Mouse (Mus musculus) heart, postnatal 10 days (tissue): Measurements from ENCODE around the gene Ncaph2. TPM values are rescaled to one million over a fixed set of nuclear protein-coding genes. Genes with fewer than 3 reads are reported as not detected.

Source experiments
- DNase-seq, 2 experiments: peaks; one replicate each; pipeline ENCODE4 v3.0.0; 2021
- intact Hi-C: fragments of 180-260 bp; cut with DNase I; formaldehyde crosslinking; loops from one replicate; pipeline ENCODE4 v1.15.1; 2025
- total RNA-seq, 2 experiments: library from RNA; stranded (reverse); gene quantifications; 2 replicates each; pipeline ENCODE4 v1.2.3; 2021

Ncaph2 gene
- 10 to 100 TPM; 79.2 to 80.9 TPM for total RNA-seq

DNA sequence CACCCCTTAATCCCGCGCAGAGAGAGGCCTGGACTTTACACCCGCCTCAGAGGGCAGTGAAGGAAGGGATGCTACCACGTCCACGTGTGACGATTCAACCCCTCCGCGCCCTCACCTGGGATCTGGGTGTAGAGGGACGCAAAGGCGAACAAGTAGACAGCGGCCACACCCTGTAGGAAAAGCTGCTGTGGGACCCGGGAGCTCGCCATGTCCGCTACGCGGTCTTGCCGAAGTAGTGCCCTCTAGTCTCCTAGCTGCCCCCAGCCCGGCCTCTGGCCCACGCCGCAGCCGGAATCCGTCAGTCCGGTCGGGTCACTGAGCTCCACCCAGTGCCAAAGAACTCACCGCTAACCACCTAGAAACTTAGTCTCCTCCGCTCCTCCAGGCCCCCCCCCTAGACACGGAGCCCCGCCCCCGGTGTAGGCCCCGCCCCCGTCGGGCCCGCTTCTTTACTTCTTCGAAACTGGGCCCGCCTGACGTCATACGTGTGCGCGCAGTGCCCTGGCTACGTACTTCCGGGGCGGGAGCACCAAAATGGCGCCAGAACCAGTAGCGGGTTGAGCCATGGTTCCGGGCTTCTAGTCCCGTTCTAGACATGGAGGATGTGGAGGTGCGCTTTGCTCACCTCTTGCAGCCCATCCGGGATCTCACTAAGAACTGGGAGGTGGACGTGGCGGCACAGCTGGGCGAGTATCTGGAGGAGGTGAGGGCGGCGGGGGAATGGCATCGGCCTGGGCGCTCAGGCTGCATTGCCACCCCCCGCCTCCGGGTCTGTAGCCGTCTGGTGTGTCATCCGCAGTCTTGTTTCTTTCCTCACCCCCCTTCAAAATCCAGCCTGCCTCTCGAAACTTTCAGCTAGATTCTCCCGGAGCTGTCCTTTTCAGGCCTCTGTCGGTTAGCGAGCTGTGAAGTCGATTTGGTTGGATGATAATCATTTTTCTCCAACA is at the start of gene Ncaph2, which contains the start of gene Lmf2:
TSS of gene Ncaph2 (plus strand) at position 479 of the 947 bp plus-strand sequence.
TSS of gene Lmf2 (minus strand) at position 419 of the 947 bp plus-strand sequence.
- intact Hi-C loops, result loop anchor here (2.0 kb wide), 1 partner anchor 17 kb away; the partner anchor contains the start of gene Sco2
- DNase-seq, result peak; percentile 96 to 99

DNA sequence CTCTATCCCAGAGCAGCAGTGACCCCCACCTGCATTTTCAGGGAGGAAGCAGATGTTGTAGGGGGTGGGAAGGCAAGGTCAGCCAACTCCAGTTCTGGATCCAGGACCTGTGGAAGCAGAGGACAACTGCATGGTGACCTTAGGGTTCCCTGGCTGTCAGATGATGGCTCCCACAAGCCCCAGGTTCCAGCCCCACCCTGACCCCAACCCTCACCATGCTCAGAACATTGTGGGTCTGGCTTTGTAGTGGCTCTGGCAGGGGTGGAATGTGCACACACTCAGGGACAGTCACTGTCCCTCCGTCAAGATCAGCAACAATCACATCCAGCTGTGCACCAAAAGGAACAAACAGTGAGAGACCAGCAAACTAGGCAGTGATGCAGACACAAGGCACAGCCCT is 49.6 kb upstream of the Ncaph2 start:
- intact Hi-C loops, result no loop called here
- no peak for DNase-seq

DNA sequence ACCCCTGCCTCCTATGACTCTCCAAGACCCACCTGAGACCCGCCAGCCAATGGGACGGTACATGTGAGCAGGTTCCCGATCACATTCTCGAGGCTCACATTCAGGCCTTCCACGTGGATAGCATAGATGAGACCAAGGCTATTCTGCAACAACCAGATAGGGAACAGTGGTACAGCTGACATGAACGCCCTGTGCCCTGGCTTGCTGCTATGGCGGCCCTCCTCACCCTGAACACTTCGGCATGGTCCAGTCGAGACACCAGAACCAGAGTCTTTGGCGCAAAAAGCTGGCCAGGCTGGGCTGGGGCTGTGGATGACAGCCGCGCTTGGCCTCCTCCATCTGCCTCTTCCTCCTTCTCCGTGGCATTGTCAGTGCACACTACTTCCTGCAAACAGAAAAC is 48.1 kb upstream of the Ncaph2 start:
- intact Hi-C loops, result no loop called here
- no peak for DNase-seq

DNA sequence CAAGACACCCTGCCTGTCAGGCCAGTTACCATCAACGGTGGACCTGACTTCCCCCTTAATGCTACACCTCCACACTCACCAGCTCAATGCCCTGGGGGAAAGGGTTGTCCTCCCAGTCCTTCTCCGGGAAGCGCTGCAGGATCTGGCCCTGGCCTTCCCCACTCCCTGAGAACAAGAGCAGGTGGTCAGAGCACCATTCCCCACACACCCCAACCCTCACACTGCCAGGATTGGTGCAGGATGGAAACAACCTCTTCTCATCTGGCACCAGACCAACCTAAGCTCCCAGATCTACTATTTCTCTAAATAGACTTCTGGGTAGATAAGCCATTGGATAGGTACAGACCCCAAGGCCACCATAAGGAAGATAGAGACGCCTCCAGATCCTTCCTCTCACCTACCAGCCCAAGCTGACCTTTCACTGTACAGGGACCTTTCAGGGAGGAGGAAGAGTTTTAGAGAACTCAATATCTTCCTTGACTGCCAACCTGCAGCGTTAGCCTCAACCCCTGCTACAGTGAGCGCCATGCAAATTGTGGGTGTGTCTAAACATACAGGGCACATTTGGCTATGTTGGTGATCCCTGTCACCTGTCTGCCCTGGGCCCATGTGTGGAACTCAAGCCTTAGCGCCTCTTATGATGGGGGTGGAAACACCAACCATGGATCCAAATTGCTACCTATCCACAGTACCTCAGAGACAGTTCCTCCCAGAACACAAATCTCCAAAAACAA is 46.9 kb upstream of the Ncaph2 start:
- intact Hi-C loops, result no loop called here

DNA sequence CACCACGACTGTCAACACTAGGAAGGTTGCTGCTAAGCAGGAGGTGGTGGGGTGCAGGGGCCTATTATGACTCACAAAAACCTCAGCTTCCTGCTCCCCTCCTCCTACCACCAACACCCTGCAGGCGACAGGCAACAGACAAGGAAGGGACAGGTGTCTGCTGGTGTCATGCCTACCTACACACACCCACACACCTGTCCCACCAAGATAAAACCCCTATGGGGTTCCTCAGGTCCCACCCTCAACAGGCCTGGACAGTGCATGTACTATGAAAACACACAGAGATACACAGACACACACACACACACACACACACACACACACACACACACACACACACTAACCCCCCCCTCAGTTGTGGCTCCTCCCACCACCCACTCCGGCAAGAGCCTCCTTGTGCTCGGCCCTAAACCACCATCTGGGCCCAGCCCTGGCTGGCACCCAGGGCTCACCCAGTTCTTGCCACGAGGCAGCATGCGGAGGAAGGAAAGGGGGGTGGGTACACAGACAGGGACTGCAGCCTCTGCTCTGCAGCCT is 45.5 kb upstream of the Ncaph2 start:
- no peak for DNase-seq
- intact Hi-C loops, result loop anchor here (10.0 kb wide), 1 partner anchor 495 kb away; the partner anchor contains the start of genes Alg12 and Creld2

More for the DNA sequence above, 46.9 kb upstream of the Ncaph2 start:
- DNase-seq, result no peak

DNA sequence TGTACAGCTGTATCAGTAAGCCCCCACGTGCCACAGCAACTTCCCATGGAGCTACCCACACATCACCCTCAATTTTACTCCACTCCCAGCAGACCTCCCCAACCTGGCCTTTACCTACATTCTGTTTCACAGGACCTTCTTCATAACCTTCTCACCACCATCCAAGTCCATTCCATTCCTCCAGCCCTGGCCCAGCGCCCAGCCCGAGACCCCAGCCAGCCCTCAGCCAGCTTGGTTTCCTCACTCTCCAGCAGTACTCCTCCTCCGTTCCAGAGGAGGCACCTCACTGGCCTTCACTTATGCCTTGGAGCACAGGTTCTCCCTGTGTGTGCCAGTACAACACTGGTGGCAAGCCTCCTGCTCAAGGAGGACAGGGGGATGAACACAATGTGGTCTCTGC is 42.2 kb upstream of the Ncaph2 start:
- no peak for DNase-seq
- intact Hi-C loops, result loop anchor here (10.0 kb wide), 1 partner anchor 499 kb away; the partner anchor contains the start of genes Alg12 and Creld2

DNA sequence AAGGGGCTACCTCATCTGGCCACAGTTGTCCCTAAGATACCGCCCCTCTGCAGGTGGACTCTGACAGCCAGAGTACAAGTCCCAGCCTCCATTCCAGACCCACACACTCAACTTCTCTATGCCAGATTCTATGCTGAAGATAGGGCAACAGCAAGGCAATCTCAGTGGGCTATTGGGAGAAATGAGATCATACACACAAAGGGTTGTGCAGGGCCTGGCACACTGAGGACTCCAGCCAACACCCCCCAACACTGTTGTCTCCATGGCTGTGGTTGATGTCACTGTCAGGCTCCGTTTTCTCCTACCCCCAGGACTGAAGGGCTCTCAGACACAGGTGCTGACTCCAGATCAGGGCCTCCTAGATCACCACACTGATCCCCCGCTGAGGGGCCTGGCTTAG is 41.4 kb upstream of the Ncaph2 start:
- DNase-seq, result no peak
- intact Hi-C loops, result loop anchor here (10.0 kb wide), 1 partner anchor 499 kb away; the partner anchor contains the start of genes Alg12 and Creld2

DNA sequence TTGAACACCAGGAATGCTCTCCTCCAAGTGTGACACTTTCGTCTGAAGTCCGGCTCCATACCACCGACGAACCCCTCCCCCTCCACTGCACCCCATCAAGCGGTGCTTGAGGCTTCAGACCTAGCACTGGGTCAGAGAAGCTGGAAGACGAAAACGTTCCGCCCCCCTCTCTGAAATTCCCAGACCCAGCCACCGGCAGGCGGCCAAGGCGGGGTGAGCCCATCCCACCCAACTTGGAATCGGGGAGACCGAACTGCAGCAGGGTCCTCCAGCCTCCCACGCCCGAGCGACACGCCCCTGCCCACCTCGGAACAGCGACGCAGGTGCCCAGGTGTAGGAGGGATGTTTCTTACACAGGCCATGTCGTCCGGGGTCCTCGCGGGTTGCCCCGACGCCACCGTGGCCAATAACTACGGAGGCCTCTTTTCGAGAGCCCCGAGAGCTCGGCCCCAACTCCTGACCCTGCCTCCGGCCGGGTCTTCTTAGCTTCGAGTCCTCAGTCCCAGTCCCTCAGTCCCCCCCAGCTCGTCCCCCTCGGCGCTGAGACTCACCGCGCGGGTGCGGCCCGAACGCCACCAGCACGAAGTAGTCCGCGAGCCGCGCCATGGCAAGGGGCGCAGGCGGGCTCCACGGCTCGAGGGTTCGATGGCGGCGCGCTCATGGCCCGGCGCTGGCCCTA is 40.9 kb upstream of the Ncaph2 start:
- DNase-seq, result peak; percentile 39 to 53
- intact Hi-C loops, result loop anchor here (10.0 kb wide), 1 partner anchor 500 kb away; the partner anchor contains the start of genes Alg12 and Creld2

DNA sequence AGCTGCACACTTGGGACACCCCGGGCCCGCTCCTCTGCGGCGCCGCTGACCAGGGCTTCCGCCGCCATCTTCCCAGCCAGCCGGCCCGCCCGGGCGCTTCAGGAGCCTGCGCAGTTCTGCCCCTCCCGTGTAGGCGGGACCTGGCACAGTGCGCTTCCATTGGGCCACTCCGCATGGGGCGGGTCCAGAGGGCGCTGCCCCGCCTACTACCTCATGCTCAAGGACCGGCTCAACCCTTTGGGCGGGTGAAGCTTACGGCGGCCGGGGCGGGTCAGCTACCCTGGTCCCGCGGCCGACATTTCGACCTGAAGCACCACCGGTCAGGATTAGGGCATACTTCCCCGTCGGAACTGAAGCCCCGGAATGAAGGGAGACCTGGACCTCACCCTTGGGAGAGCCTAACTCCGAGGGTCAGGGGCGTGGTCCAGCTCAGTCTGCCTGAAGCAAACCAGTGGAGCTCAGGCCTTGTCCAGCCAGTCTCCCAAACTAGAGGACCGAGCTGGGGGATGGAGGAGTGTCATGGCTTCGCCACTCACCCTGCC is 40.3 kb upstream of the Ncaph2 start, which contains the start of gene Sbf1:
TSS of gene Sbf1 (minus strand) at position 122 of the 542 bp plus-strand sequence.
- intact Hi-C loops, result loop anchor here (10.0 kb wide), 1 partner anchor 500 kb away; the partner anchor contains the start of genes Alg12 and Creld2
- DNase-seq, result peak; percentile 99

DNA sequence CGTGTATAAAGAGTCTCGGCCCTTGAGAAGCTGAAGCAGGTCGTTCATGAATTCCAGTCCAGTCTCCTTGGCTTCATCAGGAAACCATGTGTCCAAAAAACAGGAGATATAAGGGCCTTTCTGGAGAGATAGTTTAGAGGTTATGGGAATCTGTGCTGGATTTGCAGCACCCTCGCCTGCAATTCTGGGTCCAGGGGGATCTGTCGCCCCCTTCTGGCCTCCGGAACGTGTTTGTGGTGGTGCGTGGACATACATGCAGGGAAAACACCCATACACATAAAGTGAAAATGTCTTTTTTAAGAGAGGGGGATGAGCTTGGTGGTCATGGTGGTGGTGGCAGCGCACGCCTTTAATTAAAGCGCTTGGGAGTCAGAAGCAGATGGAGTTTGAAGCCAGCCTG is 39.4 kb upstream of the Ncaph2 start:
- intact Hi-C loops, result loop anchor here (2.0 to 10.0 kb wide), 2 partner anchors 35 to 501 kb away; partner anchors contain the start of genes Alg12 and Creld2

DNA sequence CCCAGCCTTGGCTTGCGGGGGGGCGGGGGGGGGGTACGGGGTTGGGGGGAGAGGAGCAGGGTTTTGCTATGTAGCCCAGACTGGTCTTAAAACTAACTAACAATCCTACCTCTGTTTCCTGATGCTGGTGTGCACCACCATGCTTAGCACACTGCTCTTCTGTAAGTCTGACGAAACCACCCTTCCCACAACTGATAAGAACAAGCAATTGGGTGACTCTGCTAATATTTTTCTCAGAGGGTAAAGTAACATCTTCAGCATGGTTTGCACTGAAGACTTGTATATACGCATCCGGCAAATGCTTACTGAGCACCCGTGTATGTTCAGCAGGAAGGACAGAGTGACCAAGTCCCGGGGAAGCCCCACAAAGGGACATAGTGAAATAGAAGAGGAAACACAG is 34.3 kb upstream of the Ncaph2 start:
- intact Hi-C loops, result no loop called here
- no peak for DNase-seq

More for the DNA sequence above, 39.4 kb upstream of the Ncaph2 start:
- no peak for DNase-seq

DNA sequence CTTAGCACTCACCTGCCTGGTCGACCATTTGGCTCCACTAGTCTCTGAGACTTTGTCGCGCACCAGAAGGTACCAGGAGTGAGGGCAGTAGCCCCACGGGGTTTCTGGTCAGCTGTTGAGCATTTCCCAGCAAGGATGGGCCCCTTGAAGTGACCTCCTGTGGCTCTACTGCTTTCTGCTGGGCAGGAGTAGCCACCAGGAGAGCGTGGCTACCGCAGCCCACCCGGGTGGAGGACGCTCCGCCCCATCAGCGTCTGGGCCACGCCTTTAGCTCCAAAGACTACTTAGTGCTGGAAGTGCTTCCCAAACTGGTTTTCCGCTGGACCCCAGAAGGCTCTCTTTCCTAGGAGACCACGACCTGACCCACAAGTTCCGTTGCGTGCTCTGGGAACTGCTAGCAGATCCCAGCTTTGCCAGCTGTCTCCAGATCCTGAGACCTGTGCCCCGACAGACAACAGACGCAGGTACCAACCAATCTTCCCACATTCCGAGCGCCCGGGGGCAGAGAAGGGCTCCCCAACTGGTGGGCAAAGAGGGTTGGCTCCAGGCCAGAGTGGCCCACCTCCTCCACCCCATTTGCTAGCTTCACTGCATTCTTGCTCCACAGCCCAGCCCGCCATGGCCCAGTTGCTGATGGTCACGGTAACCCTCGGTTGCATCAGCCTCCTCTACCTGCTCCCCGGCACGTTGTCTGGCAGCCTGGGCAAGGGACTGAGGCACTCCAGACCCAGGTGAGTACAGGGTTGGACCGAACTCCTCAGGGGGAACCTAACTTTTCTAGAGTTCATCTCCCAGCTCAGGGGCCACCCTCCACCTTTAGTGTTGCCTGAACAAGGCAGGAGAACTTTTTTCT is 32.6 kb upstream of the Ncaph2 start, which contains the start of gene Adm2:
TSS of gene Adm2 (plus strand) at position 51 of the 853 bp plus-strand sequence.
- no peak for DNase-seq
- intact Hi-C loops, result no loop called here

DNA sequence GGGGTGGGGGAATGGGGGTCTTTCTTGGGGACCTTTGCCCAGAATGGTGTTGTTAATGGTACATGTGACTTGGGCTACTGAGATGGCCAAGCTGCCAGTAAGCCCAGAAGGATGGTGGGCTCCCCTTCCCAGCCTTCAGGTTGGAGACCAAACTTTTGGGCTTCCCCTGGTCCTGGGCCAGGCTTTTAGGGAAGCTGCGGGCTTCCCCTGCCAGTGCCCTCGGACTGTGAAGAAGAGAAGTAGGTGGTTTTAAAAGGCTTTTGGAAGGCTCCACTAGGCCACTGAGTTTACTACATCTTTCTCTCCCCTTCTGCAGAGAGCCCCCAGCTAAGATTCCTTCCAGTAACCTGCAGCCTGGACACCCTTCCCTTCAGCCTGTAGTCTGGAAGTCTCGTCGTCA is 31.9 kb upstream of the Ncaph2 start:
- DNase-seq, result no peak
- intact Hi-C loops, result no loop called here

DNA sequence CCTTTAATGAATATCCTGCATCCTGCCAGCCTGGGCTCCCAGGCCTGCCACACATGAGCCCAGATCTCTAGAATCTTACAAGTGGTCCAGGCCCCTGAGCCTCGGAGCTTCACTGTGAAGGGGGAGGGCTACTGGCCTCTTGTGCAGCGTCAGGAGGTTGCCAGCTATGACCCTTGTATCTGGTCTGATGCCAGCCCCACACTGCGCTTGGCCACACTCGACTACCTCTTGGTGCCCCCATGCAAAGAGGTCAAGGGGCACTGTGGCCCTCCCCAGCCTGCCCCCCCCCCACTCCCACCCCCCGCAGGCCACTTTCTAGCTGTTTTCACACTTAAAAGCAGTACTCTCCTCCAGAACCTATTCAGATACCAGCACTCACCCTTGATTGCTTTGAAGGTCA is 29.1 kb upstream of the Ncaph2 start:
- DNase-seq, result no peak
- intact Hi-C loops, result no loop called here

DNA sequence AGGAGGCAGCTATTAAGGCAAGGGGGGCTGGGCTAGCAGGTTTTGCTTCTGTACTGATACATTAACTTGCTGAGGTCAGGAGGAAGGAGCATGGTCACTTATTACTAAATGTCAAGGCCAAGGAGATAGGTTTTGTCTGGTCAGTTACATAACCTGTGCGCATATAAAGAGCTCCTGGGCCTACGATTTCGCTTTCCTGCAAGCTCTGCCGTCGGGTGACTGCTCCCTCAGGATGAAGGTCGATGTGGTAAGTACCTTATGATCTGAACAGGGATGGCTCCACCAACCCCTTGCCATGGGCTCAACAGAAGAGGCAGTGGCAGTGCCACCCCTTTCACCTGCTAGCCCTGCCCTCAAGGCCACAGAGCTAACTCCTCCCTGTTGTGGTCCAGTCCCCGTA is 21.2 kb upstream of the Ncaph2 start, which contains the start of gene Miox:
TSS of gene Miox (plus strand) at position 128 of the 400 bp plus-strand sequence.
- intact Hi-C loops, result no loop called here

DNA sequence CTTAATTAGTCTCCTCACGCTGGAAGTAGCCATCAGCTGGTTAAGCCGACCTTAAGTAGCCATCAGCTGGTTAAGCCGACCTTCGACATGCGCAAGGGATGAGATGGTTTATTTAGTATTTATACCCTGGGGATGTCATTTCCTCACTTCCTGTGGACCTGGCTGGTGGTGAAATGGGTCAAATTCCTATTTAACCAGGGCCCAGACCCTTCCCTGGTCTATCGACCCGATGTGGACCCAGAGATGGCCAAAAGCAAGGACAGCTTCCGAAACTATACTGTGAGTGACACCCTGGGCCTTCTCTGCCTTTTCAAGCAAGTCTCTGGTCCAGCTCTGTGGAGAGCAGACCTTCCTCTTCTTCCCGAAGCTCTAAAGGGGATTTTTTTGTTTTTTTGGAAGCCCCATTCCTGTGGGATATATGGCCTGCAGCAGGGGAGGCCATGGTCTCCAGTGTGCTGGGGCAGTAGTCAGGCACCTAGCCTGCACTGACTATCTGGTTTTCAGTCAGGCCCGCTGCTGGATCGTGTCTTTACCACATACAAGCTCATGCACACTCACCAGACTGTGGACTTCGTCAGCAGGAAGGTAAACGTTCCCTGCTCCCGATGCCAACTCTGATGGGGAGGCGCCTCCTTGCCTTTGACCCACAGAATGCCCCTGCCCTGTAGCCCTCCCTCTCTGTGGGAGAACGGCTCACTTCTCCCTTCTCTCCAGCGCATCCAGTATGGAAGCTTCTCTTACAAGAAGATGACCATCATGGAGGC is 20.6 kb upstream of the Ncaph2 start:
- intact Hi-C loops, result no loop called here
- no peak for DNase-seq

More for the DNA sequence above, 21.2 kb upstream of the Ncaph2 start, which contains the start of gene Miox:
- DNase-seq, result no peak

DNA sequence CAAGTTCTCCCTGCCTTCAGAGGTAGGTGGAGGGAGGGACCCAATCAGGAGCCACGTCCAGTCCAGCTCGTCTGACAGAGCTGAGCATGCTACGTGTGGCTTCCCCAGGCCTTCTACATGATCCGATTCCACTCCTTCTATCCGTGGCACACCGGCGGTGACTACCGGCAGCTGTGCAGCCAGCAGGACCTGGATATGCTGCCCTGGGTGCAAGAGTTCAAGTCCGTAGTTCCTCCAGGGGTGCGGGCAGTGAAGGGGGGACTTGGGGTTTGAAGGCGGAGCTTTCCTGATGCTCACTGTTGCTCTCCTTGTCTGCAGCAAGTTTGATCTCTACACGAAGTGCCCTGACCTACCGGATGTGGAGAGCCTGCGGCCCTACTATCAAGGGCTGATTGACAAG is 19.1 kb upstream of the Ncaph2 start:
- intact Hi-C loops, result no loop called here
- no peak for DNase-seq

DNA sequence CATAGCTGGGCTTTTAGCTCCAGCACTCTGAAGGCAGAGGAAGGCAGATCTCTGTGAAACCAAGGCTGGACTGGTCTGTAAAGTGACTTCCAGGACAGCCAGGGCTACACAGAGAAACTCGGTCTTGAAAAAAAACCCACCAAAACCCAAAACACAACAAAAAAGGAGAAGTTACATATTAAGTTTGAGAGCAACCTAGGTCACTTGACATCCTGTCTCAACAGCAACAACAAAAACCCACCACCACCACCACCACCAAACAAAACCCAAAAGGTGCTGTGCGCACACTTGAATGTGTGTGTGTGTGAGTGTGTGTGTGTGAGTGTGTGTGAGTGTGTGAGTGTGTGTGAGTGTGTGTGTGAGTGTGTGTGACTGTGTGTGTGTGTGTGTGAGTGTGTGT is 15.8 kb upstream of the Ncaph2 start:
- intact Hi-C loops, result no loop called here
- DNase-seq, result no peak
